Mouse (Mus musculus) CH12.LX (cell line): Measurements from ENCODE around the gene Atf4. TPM values are rescaled to one million over a fixed set of nuclear protein-coding genes. Genes with fewer than 3 reads are reported as not detected.

ENCODE experiments used
- DNase-seq: peaks from one replicate; pipeline ENCODE4 v3.0.0-alpha.2; 2013; ENCODE audit errors: extremely low read depth
- H3K27ac ChIP-seq: 2 replicates; pipeline ENCODE4 v1.5.1; 2012; ENCODE audit warnings: low read depth, mild to moderate bottlenecking, control low read depth, moderate library complexity; ENCODE audit not compliant: insufficient read depth
- H3K27me3 ChIP-seq: replicated peaks from 2 replicates; pipeline ENCODE3; 2012; ENCODE audit warnings: inconsistent platforms
- H3K36me3 ChIP-seq, 2 experiments: replicated peaks in 1 of 2; 2 replicates each; pipeline versions ENCODE3 to v1.6.1; 2012; ENCODE audit warnings: inconsistent platforms in 1 of 2, low read length in 1 of 2, mild to moderate bottlenecking in 1 of 2, mixed read lengths in 1 of 2, moderate library complexity in 1 of 2; ENCODE audit not compliant: control insufficient read depth in 1 of 2, insufficient read depth in 1 of 2
- H3K4me1 ChIP-seq, 2 experiments: 2 replicates each; pipeline ENCODE4 v1.6.1; 2012; ENCODE audit warnings: inconsistent platforms in 1 of 2, moderate library complexity in 1 of 2; ENCODE audit not compliant: insufficient read depth in 2 of 2, control insufficient read depth in 1 of 2
- H3K4me2 ChIP-seq: 2 replicates; pipeline ENCODE4 v1.6.1; 2012; ENCODE audit warnings: low read depth, mild to moderate bottlenecking, control low read depth; ENCODE audit not compliant: poor library complexity, insufficient read depth, severe bottlenecking
- H3K4me3 ChIP-seq, 3 experiments: fragments of 150-350 bp in 1 of 3; sonication (generic) in 1 of 3; replicated peaks in 1 of 3; 2 replicates each; pipeline versions ENCODE3 to v1.5.1; 2011 to 2012; ENCODE audit warnings: low read depth in 2 of 3, low read length in 2 of 3, mild to moderate bottlenecking in 2 of 3, moderate library complexity in 2 of 3, control low read depth in 1 of 3, improper control_type of control experiment in 1 of 3, inconsistent platforms in 1 of 3, mixed read lengths in 1 of 3; ENCODE audit not compliant: poor library complexity in 1 of 3
- H3K79me2 ChIP-seq: replicated peaks from 2 replicates; pipeline ENCODE4 v1.6.1; 2012; ENCODE audit warnings: mild to moderate bottlenecking, moderate library complexity; ENCODE audit not compliant: control insufficient read depth, poor library complexity, insufficient read depth, severe bottlenecking; ENCODE audit errors: extremely low read depth
- H3K9ac ChIP-seq: 2 replicates; pipeline ENCODE4 v1.6.1; 2012; ENCODE audit warnings: low read depth, mild to moderate bottlenecking, control low read depth, moderate library complexity; ENCODE audit not compliant: insufficient read depth
- H3K9me3 ChIP-seq: replicated peaks from 2 replicates; pipeline ENCODE3; 2012; ENCODE audit warnings: low read length, inconsistent platforms, mixed read lengths
- BHLHE40 ChIP-seq: IDR thresholded peaks from 2 replicates; pipeline ENCODE4 v1.6.1; 2011; ENCODE audit warnings: mild to moderate bottlenecking, low read depth, low read length, improper control_type of control experiment
- CHD1 ChIP-seq: IDR thresholded peaks from 2 replicates; pipeline ENCODE4 v1.6.1; 2012; ENCODE audit warnings: low read depth, low read length, improper control_type of control experiment, inconsistent platforms
- CHD2 ChIP-seq: IDR thresholded peaks from 2 replicates; pipeline ENCODE4 v1.6.1; 2011; ENCODE audit warnings: low read length, improper control_type of control experiment
- CTCF ChIP-seq, 2 experiments: IDR thresholded peaks in 1 of 2; conservative IDR thresholded peaks in 1 of 2; 2 replicates each; pipeline ENCODE4 v1.5.1; 2011 to 2012; ENCODE audit warnings: low read depth in 2 of 2, low read length in 2 of 2, improper control_type of control experiment in 1 of 2, inconsistent platforms in 1 of 2, mild to moderate bottlenecking in 1 of 2, moderate library complexity in 1 of 2
- E2F4 ChIP-seq: IDR thresholded peaks from 2 replicates; pipeline ENCODE4 v1.6.1; 2011; ENCODE audit warnings: low read depth, low read length, improper control_type of control experiment; ENCODE audit not compliant: insufficient replicate concordance
- ELF1 ChIP-seq: IDR thresholded peaks from 2 replicates; pipeline ENCODE4 v1.6.1; 2014; ENCODE audit warnings: low read depth, mild to moderate bottlenecking, inconsistent platforms, low read length, improper control_type of control experiment
- EP300 ChIP-seq: IDR thresholded peaks from 2 replicates; pipeline ENCODE4 v1.6.1; 2011; ENCODE audit warnings: low read length, improper control_type of control experiment
- ETS1 ChIP-seq: conservative IDR thresholded peaks from 2 replicates; pipeline ENCODE4 v1.6.1; 2012; ENCODE audit warnings: low read depth, mild to moderate bottlenecking, inconsistent platforms, low read length, improper control_type of control experiment, moderate library complexity
- HCFC1 ChIP-seq: IDR thresholded peaks from 2 replicates; pipeline ENCODE4 v1.6.1; 2012; ENCODE audit warnings: low read depth, mild to moderate bottlenecking, inconsistent platforms, low read length, improper control_type of control experiment
- IRF4 ChIP-seq: IDR thresholded peaks from 2 replicates; pipeline ENCODE4 v1.6.1; 2014; ENCODE audit warnings: low read depth, mild to moderate bottlenecking, inconsistent platforms, low read length, improper control_type of control experiment
- KAT2A ChIP-seq: IDR thresholded peaks from 2 replicates; pipeline ENCODE4 v1.6.1; 2012; ENCODE audit warnings: low read length, improper control_type of control experiment, inconsistent platforms; ENCODE audit not compliant: insufficient replicate concordance
- MAFK ChIP-seq: IDR thresholded peaks from 2 replicates; pipeline ENCODE4 v1.6.1; 2011; ENCODE audit warnings: low read length, improper control_type of control experiment; ENCODE audit not compliant: insufficient replicate concordance
- MAX ChIP-seq: IDR thresholded peaks from 2 replicates; pipeline ENCODE4 v1.6.1; 2011; ENCODE audit warnings: low read length, improper control_type of control experiment
- MAZ ChIP-seq: IDR thresholded peaks from 2 replicates; pipeline ENCODE4 v1.6.1; 2012; ENCODE audit warnings: low read depth, mild to moderate bottlenecking, inconsistent platforms, low read length, improper control_type of control experiment, moderate library complexity
- MEF2A ChIP-seq: IDR thresholded peaks from 2 replicates; pipeline ENCODE4 v1.6.1; 2014; ENCODE audit warnings: low read depth, mild to moderate bottlenecking, inconsistent platforms, low read length, improper control_type of control experiment, borderline replicate concordance
- MXI1 ChIP-seq: IDR thresholded peaks from 2 replicates; pipeline ENCODE4 v1.6.1; 2011; ENCODE audit warnings: mild to moderate bottlenecking, low read depth, low read length, improper control_type of control experiment
- NELFE ChIP-seq: IDR thresholded peaks from 2 replicates; pipeline ENCODE4 v1.6.1; 2011; ENCODE audit warnings: low read depth, low read length, improper control_type of control experiment
- NRF1 ChIP-seq: IDR thresholded peaks from 2 replicates; pipeline ENCODE4 v1.6.1; 2014; ENCODE audit warnings: low read depth, mild to moderate bottlenecking, inconsistent platforms, low read length, improper control_type of control experiment, moderate library complexity
- PAX5 ChIP-seq: IDR thresholded peaks from 2 replicates; pipeline ENCODE4 v1.6.1; 2012; ENCODE audit warnings: low read length, inconsistent platforms, mixed read lengths
- POLR2A ChIP-seq: IDR thresholded peaks from 2 replicates; pipeline ENCODE4 v1.6.1; 2011; ENCODE audit warnings: low read depth, mild to moderate bottlenecking, improper control_type of control experiment, low read length
- RAD21 ChIP-seq: IDR thresholded peaks from 2 replicates; pipeline ENCODE4 v1.6.1; 2011; ENCODE audit warnings: low read depth, mild to moderate bottlenecking, low read length, improper control_type of control experiment, moderate library complexity
- RCOR1 ChIP-seq: conservative IDR thresholded peaks from 2 replicates; pipeline ENCODE4 v1.6.1; 2012; ENCODE audit warnings: low read depth, mild to moderate bottlenecking, inconsistent platforms, low read length, improper control_type of control experiment
- SIN3A ChIP-seq: IDR thresholded peaks from 2 replicates; pipeline ENCODE4 v1.6.1; 2012; ENCODE audit warnings: low read length, improper control_type of control experiment, inconsistent platforms
- TBP ChIP-seq: conservative IDR thresholded peaks from 2 replicates; pipeline ENCODE4 v1.6.1; 2011; ENCODE audit warnings: low read depth, low read length, improper control_type of control experiment
- TCF12 ChIP-seq: IDR thresholded peaks from 2 replicates; pipeline ENCODE4 v1.6.1; 2014; ENCODE audit warnings: low read depth, mild to moderate bottlenecking, inconsistent platforms, low read length, improper control_type of control experiment
- UBTF ChIP-seq: IDR thresholded peaks from 2 replicates; pipeline ENCODE4 v1.6.1; 2012; ENCODE audit warnings: low read depth, mild to moderate bottlenecking, inconsistent platforms, low read length, improper control_type of control experiment, moderate library complexity
- USF1 ChIP-seq: IDR thresholded peaks from 2 replicates; pipeline ENCODE4 v1.6.1; 2014; ENCODE audit warnings: low read depth, mild to moderate bottlenecking, inconsistent platforms, low read length, improper control_type of control experiment
- ZC3H11A ChIP-seq: IDR thresholded peaks from 2 replicates; pipeline ENCODE4 v1.6.1; 2012; ENCODE audit warnings: low read depth, mild to moderate bottlenecking, inconsistent platforms, low read length, improper control_type of control experiment
- ZKSCAN1 ChIP-seq: IDR thresholded peaks from 2 replicates; pipeline ENCODE4 v1.6.1; 2012; ENCODE audit warnings: low read depth, inconsistent platforms, low read length, improper control_type of control experiment, borderline replicate concordance
- ZNF384 ChIP-seq: IDR thresholded peaks from 2 replicates; pipeline ENCODE4 v1.6.1; 2012; ENCODE audit warnings: low read depth, low read length, improper control_type of control experiment, inconsistent platforms
- dilution Hi-C: fragments of 300-500 bp; cut with MboI; formaldehyde crosslinking; loops from 2 replicates; pipeline ENCODE4 v1.14.3; 2020; ENCODE audit warnings: low sequenced_read_pairs; ENCODE audit not compliant: extremely low pct_unique_long_range_greater_than_20kb, extremely low pct_ligation_motif_present
- in situ Hi-C: fragments of 300-500 bp; cut with MboI; formaldehyde crosslinking; loops from 3 replicates; pipeline ENCODE4 v1.14.3; 2019; ENCODE audit warnings: low sequenced_read_pairs, low pct_ligation_motif_present, low pct_unique_long_range_greater_than_20kb, mixed read lengths
- polyA plus RNA-seq: library from polyadenylated mRNA; unstranded; fragments of >175 nt; gene quantifications from 2 replicates; pipeline ENCODE4 v1.2.1, GENCODE M21; 2012; ENCODE audit warnings: low read depth; ENCODE audit not compliant: insufficient read length
- total RNA-seq, 2 experiments: library from RNA; depleted of rRNA; stranded (reverse); fragments of 300-350 nt in 1 of 2; fragments of >200 nt in 1 of 2; gene quantifications; 2 replicates each; pipeline ENCODE4 v1.2.3; 2012 to 2014

Gene Atf4
- total and polyA plus RNA-seq, 3 experiments: 357 to 819 (median 486) TPM

- TF ChIP-seq ZKSCAN1 (no peak), CHD2 (peak; percentile 92), BHLHE40 (peak; percentile 94), KAT2A (0 out of 2 replicates have a peak, but pooled peaks have one; percentile 38), PAX5 (no peak), TCF12 (peak; percentile 88), ZC3H11A (no peak), TBP (peak; percentile 77; the same call in 1 of the 2 replicates), E2F4 (no peak), EP300 (peak; percentile 80), HCFC1 (peak; percentile 53), RAD21 (no peak), UBTF (no peak), NRF1 (peak; percentile 99), USF1 (no peak)
Observed at GRCm38 (mm10) chr15:80219211-80219610, 35.8 kb upstream of the Atf4 start (continued).

GRCm38 (mm10) chr15:80219705-80220657 is 35.0 kb upstream of the Atf4 start:
- H3K4me1 ChIP-seq: peaks cover 10 to 34% of the 10 kb centered on the region in 2 experiments
- peaks cover under 1% of the 10 kb centered on the region for H3K27me3 ChIP-seq
- in situ Hi-C loops: loop anchor here (5.0 to 10.0 kb wide), 2 partner anchors 37 to 125 kb away; partner anchors contain the start of genes Atf4, Rpl3 and Syngr1
- TF ChIP-seq CTCF (conservative IDR thresholded peaks at IDR 0.05 in 1 of 2, IDR thresholded peaks at IDR 0.05 in 1 of 2; ENCODE audit: low read depth in 2 of 2, low read length in 2 of 2): no peak
- peak; percentile 15; the same call in 1 of the 2 replicates for TF ChIP-seq ELF1
- peak; percentile 74 for TF ChIP-seq BHLHE40
- 0 out of 2 replicates have a peak, but pooled peaks have one; percentile 24 for TF ChIP-seq RCOR1
- TF ChIP-seq SIN3A: peak; percentile 68
- no peak for TF ChIP-seq MAX
- 0 out of 2 replicates have a peak, but pooled peaks have one; percentile 5 for TF ChIP-seq ZNF384
- TF ChIP-seq CHD1: peak; percentile 83
- peak; percentile 62 for TF ChIP-seq IRF4
- TF ChIP-seq MAZ: peak; percentile 61; the same call in 1 of the 2 replicates
- peak; percentile 60 for TF ChIP-seq TBP
- peak; percentile 57; the same call in 1 of the 2 replicates for TF ChIP-seq MEF2A
- no peak for TF ChIP-seq POLR2A
- no peak for TF ChIP-seq PAX5
- TF ChIP-seq ETS1: peak; percentile 58
- peak; percentile 36; the same call in 1 of the 2 replicates for TF ChIP-seq NELFE
- TF ChIP-seq MAFK: no peak
- 0 out of 2 replicates have a peak, but pooled peaks have one; percentile 28 for TF ChIP-seq MXI1
- peak; percentile 8 for TF ChIP-seq HCFC1
- TF ChIP-seq, all 38 proteins: peak for 14
- no peaks in the 10 kb centered on the region for H3K79me2 ChIP-seq
- peak overlapping the region; percentile 64 for H3K4me2 ChIP-seq
- H3K27ac ChIP-seq: peak overlapping the region; percentile 93
- peak; percentile 77 for DNase-seq
- H3K9ac ChIP-seq: peak overlapping the region; percentile 58
- H3K36me3 ChIP-seq: peaks cover 0 to 1% of the 10 kb centered on the region in 2 experiments
- no peaks in the 10 kb centered on the region for H3K9me3 ChIP-seq
- H3K4me3 ChIP-seq: peak overlapping the region; percentile 29 to 49 (median 30)
- dilution Hi-C loops: no loop called here
